Mouse (Mus musculus): ENCODE measurements around the gene Lamb3. TPM values are rescaled to one million over a fixed set of nuclear protein-coding genes. Genes with fewer than 3 reads are reported as not detected.

Gene Lamb3
- polyA plus RNA-seq, 1 experiment = 10.3 TPM

DNA sequence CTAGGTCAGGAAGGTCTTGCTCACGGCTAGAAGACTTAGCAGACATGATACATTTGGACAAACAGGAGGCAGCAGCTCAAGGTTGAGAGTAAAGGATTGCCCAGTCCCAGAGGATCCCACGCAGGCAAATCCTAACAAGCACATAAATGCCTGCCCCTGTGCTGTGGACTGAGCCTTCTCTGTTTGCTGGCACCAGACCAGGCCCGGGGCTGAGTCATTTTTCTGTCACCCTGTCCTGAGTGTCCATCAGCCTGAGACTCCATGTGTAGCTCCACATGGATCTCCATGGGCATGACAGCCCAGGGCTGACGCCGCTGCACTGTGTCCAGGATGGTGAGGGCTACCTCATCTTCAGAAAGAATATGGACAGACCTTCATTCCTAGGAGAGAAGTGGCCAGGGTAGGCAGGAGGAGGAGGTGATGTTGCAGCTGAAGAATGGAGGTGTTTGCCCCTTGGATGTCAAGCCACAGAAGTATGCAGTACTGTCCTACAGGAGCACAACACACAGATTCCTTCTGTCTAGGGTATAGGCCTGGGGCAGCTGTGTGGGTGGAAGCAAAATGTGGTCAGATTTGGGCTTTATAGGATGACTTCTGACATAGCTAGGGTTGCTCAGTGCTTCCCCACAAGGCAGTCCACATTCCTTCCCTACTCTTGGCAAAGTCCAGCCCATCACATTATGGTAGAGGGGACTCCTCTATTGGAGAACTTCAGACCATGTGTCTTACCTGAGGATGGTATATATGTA lies 134.9 kb downstream of the Lamb3 start:
- DNase-seq (ENCODE audit: low read depth) = no peak

DNA sequence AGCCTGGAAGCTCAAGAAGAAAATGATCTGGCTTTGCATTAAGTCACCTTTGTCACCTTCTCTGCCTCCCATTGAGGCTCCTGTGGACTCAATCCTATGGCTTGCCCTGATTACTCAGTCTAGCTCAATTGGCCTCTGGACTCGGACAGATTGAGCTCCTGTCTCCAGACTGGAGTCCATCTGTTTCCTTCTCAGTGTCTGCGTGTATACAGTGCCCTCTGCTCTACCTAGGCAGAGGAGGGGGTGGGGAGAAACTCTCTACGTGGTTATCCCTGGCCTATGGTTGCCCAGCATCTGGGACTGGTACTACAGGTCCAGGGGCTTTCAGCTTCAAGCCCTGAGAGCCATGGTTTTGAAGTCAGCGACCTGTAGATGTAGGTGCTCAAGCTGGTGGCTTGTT lies 136.4 kb downstream of the Lamb3 start:
- DNase-seq (ENCODE audit: low read depth) = no peak

DNA sequence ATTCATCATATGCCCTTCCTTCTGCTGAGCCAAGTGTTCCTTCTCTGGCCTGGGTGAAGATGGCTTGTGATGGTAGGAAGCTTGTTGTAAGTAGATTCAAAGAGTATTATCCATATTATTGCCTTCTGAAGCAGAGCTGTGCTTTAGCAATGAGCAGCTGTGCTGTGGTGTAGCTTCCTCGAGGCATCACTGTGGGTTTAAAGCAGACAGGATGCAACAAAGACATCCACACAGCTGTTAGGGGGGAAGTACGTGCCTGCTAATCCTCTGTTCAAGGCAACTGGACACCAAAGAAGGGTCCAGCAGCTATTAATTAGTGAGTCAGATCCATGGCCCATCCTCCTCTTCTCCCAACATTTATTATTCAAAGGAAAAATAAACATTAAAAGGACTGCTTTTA lies 137.5 kb downstream of the Lamb3 start:
- no peak for DNase-seq (ENCODE audit: low read depth)

DNA sequence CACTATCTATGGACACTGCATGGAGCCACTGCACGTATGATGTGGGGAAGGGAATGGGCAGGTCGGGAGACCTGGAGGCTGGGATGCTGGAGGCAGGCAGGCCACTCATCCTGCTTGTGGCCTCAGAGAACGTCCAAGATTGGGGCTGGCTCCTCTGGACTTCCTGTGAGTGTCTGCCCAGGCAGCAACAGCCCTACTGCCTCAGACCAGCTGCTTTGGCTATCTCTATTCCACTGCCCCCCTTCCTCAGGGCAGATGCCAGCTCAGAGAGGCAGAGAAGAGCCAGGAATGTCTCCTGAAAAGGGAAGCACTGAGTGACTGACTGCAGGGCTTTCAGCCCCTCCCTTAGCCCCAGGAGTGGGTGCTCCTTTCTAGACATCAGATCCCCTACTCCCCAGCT lies 139.4 kb downstream of the Lamb3 start:
- DNase-seq (ENCODE audit: low read depth) = no peak

DNA sequence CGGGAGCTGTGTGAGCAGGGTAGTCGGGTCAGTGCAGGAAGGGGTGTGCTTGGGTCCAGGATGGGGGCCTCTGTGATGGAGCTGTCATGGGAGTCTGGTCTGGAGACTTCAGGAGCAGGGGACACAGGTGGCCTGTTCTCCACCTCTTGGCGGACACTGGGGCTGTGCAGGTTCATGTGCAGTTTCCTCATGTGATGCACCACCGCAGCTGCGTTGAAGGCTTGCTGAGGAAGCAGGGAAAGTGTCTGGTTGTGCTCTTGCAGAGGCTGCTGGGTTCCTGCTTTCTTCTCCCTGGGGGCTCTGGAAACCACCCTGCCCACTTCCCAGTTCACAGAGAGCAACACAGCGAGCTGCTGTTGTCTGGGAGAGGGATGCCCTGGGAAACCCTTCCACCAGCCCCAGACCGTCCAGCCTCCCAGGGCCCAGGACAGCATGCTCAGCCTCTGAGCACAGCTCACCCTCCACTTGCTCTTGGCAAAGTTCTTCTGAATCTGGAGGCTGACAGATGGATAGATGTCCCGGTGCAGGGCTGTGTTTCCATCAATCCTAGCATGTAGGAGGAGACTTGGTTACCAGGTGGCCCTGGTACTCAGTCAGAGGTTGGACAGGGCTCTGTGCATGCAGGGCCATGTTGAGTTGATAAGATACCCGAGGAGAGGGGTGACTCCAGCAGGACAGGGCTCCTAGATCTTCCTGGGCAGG lies 140.9 kb downstream of the Lamb3 start:
- no peak for DNase-seq (ENCODE audit: low read depth)

DNA sequence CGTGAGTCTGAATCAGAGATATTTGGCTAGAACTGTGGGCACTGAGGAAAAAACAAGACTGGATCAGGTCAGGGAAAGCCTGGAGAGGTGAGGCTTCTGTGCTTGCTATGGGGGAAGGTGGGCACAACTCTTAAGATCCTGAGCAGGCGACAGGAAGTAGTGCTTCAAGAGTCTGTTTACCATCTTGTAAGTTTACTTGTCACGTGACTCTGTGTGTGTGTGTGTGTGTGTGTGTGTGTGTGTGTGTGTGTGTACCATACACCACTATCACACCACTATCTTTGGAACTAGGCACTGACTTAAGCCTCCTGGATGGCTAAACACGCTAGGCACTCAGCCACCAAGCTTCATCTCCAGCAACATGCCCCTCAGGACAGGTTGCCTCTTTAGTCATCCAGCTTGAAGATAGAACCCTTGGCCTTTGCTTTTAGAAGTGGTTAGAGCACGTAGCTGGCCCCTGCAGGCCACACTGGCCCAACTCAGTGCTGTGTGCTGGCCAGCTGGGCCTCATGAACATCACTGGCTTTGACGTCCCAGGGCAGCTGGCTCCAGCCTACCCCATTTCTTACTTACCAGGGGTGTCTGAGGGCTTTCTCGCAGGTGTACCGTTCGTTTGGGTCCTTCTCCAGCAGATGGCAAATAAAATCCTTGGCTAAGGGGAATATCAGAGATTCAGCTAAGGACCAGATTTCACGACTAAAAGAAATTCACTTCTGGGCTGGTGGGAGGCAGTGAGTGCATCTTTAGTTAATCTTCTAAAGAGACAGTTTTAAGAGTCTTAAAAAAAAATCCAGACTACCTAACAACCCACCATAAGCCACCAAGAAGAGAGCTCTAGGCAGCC lies 142.4 kb downstream of the Lamb3 start:
- no peak for DNase-seq (ENCODE audit: low read depth)

DNA sequence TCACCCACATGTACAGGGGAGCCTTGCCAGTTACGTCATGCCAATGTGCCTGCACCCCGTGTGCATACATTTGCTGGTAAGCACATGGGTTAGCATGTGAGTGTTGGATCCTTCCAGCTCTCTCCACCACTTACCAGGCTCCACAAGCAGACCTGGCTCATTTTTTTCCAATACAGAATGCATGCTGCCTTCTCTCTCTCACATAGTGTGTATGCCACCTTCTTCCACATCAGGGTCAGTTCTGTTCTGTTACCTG lies 143.0 kb downstream of the Lamb3 start:
- DNase-seq (ENCODE audit: low read depth) = no peak

DNA sequence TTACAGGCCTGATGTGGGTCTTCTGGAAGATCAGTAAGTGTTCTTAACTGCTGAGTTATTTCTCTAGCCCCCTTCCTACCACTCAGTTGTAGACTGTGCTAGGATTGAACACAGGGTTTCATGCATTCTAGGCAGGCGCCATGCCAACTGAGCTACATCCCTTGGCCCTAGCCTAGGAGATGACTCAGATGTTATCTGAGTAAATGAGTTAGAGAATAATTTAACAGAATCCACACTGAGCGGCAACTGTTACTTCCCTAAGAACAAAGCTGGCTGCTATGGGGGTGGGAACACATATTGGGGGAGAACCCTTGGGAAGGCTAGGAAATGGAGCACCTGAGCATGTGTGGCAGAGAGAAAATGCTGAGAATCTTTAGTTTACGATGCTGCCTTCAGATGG lies 144.1 kb downstream of the Lamb3 start:
- no peak for DNase-seq (ENCODE audit: low read depth)

DNA sequence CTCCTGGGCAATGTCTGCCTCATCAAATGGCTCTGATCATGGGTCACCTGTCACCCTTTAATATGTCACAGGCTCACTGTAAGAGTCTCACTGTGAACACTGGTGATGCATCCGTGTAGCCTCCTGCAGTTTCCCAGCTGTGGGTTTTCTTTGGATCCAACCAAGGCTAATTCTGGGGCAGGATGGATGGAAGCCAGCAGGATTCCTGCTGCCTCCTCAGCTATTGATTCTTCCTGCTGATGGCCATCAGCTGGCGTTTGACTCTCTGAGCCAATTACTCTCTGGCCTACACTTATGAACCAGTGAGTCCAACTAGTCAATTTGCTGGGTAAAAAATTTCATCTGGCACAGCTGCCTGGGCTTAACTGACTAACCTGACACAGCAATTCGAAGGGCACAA lies 151.7 kb downstream of the Lamb3 start:
- no peak for DNase-seq (ENCODE audit: low read depth)

DNA sequence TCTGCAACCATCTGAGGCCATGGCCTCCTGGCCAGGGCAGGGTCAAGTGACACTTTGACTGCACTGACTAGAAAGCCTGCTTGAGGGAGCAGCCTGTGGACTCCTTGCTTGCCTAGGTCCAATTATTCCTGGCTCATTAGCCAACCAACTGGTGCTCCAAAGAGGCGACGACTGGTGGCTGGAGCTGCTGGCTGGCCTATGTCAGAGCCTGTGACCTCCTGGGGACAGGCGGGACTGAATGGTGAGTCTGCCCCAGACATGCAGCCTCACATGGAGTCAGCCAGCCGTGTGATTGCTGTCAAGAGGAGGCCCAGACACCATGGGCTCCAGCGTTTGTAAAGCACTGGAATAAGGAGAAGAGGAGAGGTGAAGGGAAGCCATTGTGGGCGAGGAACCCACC lies 153.7 kb downstream of the Lamb3 start:
- no peak for DNase-seq (ENCODE audit: low read depth)

DNA sequence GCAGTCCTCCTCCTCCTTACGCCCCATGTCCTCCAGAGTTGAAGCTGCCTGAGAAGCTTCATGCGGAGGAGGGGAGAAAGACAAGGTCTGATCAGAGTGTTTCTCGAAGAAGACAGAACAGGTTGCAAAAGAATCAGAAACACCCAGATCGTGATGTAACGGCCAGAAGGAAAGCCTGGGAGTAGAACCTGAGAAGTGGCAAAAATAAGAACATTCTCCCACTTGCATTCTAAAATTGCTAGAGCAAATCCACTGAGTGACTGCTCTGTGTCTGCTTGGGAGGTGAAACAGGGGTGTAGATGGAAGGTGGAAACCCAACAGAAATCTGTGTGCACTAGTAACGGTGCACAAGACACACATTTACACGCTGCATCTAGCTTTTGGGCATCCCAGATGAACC lies 154.6 kb downstream of the Lamb3 start:
- DNase-seq (ENCODE audit: low read depth) = no peak

DNA sequence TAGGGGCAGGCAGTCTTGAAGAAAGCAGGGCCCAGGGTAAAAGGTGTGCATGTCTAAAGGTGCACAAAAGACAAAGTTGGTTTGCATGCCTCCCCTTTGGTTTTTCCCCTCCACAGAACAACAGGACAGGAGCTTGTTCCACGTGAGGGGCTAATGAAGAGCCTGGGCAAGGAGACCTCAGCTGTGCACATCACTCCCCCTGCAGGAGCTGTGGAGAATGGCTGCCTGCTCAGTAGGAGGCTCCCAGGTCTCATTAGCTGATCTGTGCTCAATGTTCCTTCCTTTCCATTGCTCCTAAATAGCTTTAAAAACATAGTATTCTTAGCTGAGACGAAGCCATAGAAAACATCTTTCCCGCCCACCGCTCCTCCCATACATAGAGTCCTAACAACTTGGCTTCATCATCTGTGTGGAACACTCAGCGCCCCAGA lies 156.3 kb downstream of the Lamb3 start:
- DNase-seq (ENCODE audit: low read depth) = no peak

DNA sequence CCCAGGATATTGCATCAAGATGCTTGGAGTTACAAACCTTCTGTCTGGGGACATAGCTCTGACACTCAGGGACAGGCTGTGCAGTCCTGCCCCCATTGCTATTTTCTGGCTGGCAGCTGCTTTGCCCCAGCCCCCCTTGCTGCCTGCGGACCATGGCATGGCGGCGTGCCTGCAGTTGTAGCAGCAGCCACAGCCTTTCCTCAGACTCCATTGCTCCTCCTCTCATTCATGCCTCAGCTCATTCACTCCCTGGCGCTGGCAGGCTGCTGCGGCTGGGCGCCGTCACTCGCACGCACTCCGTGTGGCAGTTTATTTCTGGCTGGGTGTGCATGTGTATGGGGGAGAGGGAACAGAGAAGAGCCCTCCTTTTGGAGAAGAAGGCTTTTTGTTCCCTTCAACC lies 160.6 kb downstream of the Lamb3 start:
- no peak for DNase-seq (ENCODE audit: low read depth)

DNA sequence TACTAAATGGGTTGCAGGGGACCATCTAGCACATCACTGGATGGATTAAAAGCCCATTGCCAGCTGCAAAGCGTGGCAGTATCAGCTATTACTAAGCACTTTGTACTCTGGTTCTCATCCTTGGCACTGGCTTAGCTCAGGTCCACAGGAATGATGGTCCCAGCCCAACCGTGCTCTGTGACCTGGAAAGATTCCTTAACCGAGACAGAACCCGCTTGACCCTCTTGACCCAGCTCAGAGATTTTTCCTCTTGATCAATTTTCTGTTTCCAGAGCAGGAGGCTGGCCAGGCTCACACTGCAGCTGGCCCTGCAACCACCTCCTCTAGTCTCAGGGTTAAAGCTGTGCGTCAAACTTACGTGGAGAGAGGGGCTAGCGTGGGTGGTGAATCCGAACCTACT lies 161.6 kb downstream of the Lamb3 start:
- no peak for DNase-seq (ENCODE audit: low read depth)

DNA sequence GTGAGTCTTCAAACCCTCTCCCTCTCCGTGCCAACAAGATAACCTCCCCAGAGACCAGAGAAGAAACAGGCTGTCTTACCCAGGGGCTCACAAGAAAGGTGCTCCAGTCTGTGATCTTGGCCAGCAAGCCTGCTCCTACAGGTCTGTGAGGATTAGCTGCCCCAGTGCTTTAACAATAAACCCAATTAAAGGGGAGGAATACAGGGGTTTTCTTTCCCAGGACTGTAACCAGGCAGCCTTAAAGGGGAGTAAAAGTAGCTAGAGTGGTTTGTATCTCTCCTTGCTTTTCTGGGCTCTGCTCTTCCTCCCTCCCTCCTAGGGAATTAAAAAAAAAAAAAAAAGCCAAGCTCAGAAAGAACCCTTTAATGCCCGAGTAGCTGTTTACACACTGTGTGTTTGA lies 162.6 kb downstream of the Lamb3 start, which contains the start of gene Camk1g:
Camk1g (minus strand) TSS at position 203 of the 400 bp plus-strand sequence.
- DNase-seq (ENCODE audit: low read depth) = no peak

DNA sequence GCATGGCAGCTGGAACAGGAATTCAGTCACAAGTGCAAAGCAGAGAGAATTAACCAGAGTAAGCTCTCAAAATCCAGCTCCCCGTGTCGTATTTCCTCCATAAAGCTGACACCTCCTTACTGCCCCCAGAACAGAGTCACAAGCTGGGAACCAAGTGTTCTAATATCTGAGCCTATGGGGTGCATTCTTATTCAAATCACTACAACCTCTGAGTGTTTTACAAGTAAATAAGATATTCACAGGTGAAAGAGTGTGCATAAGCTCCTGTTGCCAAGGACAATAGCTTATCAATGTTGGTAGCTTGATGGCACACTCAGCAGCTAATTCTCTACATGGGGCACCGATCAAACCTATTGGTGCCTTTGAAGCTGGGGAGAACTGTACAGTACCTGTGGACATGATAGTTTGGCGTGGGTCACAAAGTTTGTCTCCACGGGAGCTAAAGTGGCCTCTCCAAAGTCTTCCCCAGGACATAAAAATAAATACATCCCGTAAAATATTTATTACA lies 166.5 kb downstream of the Lamb3 start:
- no peak for DNase-seq (ENCODE audit: low read depth)

DNA sequence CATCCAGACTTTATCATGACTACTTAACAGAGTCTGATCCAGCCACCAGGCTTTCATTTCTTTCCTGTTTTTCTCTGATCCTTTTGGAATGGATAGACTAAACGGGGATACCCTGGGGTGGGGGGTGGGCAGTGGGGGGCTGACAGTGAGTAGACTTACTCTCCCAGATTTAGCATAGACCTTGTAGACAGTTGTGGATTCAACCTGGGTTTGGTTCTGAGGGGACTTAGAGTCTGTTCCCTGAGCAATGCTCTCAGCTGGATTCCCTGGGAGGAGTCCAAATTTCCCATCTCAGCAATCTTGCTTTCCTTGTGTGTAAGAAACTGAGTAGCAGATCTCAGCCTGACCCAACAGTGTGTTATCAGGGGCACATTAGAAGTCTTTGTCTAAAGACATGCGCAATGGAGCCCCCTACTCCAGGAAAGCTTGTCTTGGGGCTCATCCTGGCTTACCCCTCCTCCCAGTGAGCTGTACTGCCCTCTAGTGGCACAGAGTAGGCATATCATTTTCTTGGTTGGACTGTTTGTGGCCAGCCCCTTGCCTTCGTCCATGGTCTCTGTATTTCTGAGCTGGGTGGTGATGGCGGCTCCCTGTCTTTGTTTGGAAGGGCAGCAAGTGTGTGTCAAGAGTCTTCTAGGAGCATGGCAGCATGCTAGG lies 169.1 kb downstream of the Lamb3 start:
- no peak for DNase-seq (ENCODE audit: low read depth)

DNA sequence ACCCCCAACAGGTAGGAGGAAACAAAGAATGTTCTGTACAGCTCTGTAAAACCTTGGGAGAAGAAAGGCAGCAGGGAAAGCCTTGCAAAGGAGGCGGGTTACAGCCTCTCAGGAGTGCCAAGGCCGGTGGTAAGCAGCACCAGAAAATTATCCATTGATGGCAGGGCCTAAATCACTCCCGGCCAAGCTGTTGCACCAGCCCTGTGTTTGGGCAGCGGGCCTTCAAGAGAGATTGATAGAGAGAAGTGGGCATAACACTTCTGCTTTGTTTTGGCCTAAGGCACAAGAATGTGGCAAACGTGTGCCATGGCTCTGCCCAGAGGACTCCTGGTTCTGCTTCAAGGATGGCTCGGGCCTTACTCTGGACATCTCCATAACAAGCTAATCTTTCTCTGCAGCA lies 172.1 kb downstream of the Lamb3 start:
- DNase-seq (ENCODE audit: low read depth) = no peak

DNA sequence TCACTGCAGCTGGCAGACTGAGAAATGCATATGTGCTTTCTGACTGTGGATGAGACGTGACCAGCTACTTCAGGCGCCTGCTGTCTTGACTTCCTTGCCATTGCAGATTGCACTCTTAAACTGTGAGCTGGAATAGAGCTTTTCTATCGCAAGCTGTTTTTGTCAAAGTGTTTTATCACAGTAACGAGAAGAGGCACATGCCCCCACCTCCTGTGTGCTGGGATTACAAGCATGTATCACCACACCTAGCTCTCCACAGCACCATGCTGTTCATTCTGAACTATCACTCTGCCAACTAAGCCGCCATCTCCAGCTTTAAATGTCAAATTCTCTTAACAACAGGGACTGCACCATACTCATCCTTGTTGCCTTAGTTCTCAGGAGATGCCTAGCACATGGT lies 173.4 kb downstream of the Lamb3 start:
- DNase-seq (ENCODE audit: low read depth) = no peak

DNA sequence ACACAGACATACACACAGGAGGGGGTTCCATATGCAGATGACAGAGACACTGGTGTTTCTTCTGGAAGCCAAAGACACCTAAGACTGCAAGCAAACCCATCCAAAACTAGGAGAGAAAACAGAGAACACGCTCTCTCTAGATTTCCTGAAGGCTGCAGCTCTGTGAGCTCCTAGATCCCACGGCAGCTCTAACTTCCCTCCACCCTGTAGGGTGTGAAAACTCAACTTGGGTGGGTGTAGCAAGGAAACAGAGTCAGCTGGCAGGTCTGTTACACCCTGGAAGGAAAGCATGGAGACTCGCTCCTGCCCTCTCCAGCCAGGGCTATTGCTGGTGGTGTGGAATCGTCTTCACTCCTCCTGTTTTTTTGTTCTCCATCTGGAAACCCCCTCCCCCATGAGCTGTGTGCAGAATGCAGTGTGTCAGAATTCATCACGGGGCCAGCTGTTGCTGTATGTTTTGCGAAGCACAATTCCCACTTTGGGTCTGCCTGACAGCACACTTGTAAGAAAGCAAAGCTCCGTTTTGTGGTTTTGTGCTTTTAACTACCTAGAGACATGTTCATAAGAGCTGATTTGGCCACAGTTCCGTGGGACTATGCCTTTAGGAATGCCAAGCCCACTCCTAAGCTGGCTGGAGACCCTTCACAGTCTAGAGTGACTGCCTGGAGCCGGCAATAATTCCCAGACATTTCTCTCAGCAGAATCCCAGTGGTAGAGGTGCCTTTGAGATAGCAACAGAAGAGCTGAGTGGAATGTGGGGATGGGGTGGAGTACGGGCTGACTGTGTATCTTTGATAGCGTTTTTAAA lies 174.3 kb downstream of the Lamb3 start:
- DNase-seq (ENCODE audit: low read depth) = no peak

DNA sequence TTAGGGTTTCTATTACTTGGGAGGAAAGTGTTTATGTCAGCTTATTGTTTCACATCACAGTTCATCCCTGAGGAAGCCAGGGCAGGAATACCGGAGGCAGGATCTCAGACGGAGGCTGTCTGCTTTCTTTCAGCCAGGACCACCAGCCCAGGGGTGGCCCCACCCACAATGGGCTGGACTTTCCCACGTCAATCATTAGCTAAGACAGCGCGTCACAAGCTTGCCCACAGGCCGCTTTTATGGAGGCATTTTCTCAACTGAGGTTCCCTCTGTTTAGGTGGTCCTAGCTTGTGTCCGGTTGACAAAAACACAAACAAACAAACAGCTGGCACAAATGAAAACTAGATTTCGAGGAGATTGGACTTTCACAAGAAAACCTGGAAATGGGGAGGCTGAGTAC lies 174.9 kb downstream of the Lamb3 start:
- DNase-seq (ENCODE audit: low read depth) = no peak
